Comparison of ENCODE assay signal across 8 mouse cellular contexts in genomic region chr3:141931372-141932092, GRCm38 (mm10).
A peak's percentile ranks its signal among the peaks of the same experiment; 100 is the strongest.
DNase-seq lines count a peak whose midpoint lies in the region; ATAC-seq and TF ChIP-seq lines count a peak whose summit lies in the region.

No protein-coding gene starts in this region.

- TF ChIP-seq POLR2A in thymus, adult 2 months (IDR thresholded peaks at IDR 0.05; ENCODE audit: control insufficient read depth, extremely low read depth, insufficient read depth, low read length, poor library complexity) = no peak

- no peaks in the 10 kb centered on the region for H3K27me3 ChIP-seq in heart, embryonic 10.5 days (ENCODE audit: insufficient read depth, poor library complexity, severe bottlenecking)
- no peaks in the 10 kb centered on the region for H3K27me3 ChIP-seq in E14TG2a.4 (ENCODE audit: insufficient read depth, low read length)
- H3K27me3 ChIP-seq in hindbrain, embryonic 16.5 days (replicated peaks; ENCODE audit: control insufficient read depth, insufficient read depth, low read length) = no peaks in the 10 kb centered on the region
- H3K27me3 ChIP-seq in thymus, adult 2 months (ENCODE audit: control insufficient read depth, insufficient read depth, low read length) = no peaks in the 10 kb centered on the region

- H3K9me3 ChIP-seq in heart, embryonic 10.5 days = no peaks in the 10 kb centered on the region
- H3K9me3 ChIP-seq in E14TG2a.4 (ENCODE audit: low read length) = no peaks in the 10 kb centered on the region
- H3K9me3 ChIP-seq in hindbrain, embryonic 16.5 days (ENCODE audit: control insufficient read depth, low read length) = no peaks in the 10 kb centered on the region

- ATAC-seq in hindbrain, embryonic 16.5 days = peak; percentile 75
- 0 out of 2 replicates have a peak, but pooled peaks have one; percentile 20 for ATAC-seq in megakaryocyte, adult 5-6 weeks (ENCODE audit: poor library complexity, severe bottlenecking)

- DNase-seq in heart, embryonic 10.5 days (ENCODE audit: low spot score) = peak; percentile 77
- DNase-seq in heart, postnatal 36 days = no peak
- peak; percentile 78 for DNase-seq in embryo, embryonic 11 days
- DNase-seq in right cerebral cortex, postnatal 4 days = peak; percentile 20
- DNase-seq in thymus, adult 2 months = no peak

- peak overlapping the region; percentile 50 for H3K4me3 ChIP-seq in heart, embryonic 10.5 days
- H3K4me3 ChIP-seq in E14TG2a.4 (replicated peaks; ENCODE audit: low read length) = peak overlapping the region; percentile 58
- peak overlapping the region; percentile 25 for H3K4me3 ChIP-seq in hindbrain, embryonic 16.5 days (ENCODE audit: low read length)
- no peak overlapping the region for H3K4me3 ChIP-seq in thymus, adult 2 months (ENCODE audit: control insufficient read depth, insufficient read depth, low read length)

- no peaks in the 10 kb centered on the region for H3K36me3 ChIP-seq in heart, embryonic 10.5 days
- no peaks in the 10 kb centered on the region for H3K36me3 ChIP-seq in E14TG2a.4 (ENCODE audit: insufficient read depth, low read length)
- no peaks in the 10 kb centered on the region for H3K36me3 ChIP-seq in hindbrain, embryonic 16.5 days (ENCODE audit: control insufficient read depth, insufficient read depth, low read length)
- no peaks in the 10 kb centered on the region for H3K36me3 ChIP-seq in thymus, adult 2 months (ENCODE audit: control insufficient read depth, insufficient read depth, low read length)

- TF ChIP-seq CTCF in E14TG2a.4 (conservative IDR thresholded peaks at IDR 0.05; ENCODE audit: low read length) = no peak
- no peak for TF ChIP-seq CTCF in thymus, adult 2 months (IDR thresholded peaks at IDR 0.05; ENCODE audit: borderline replicate concordance, control insufficient read depth, extremely low read depth, insufficient read depth, low read length, poor library complexity)

- peaks cover 13% of the 10 kb centered on the region; the same call in 1 of the 2 replicates for H3K4me1 ChIP-seq in heart, embryonic 10.5 days
- peaks cover 30% of the 10 kb centered on the region for H3K4me1 ChIP-seq in E14TG2a.4 (replicated peaks; ENCODE audit: low read depth, low read length)
- H3K4me1 ChIP-seq in hindbrain, embryonic 16.5 days (ENCODE audit: control insufficient read depth, insufficient read depth, low read depth, low read length) = peaks cover 7% of the 10 kb centered on the region
- H3K4me1 ChIP-seq in thymus, adult 2 months (replicated peaks; ENCODE audit: control insufficient read depth, insufficient read depth, low read length) = no peaks in the 10 kb centered on the region

- H3K9ac ChIP-seq in hindbrain, embryonic 16.5 days (ENCODE audit: low read depth, low read length) = peak overlapping the region; percentile 48

- 5% methylated on average over 10 of the region's 10 CpGs for WGBS in heart, embryonic 10.5 days
- 5% methylated on average over 10 of the region's 10 CpGs for WGBS in hindbrain, embryonic 16.5 days
- 14% methylated on average over 10 of the region's 10 CpGs for WGBS in thymus, adult 2 months

- H3K4me2 ChIP-seq in hindbrain, embryonic 16.5 days (ENCODE audit: low read length) = peak overlapping the region; percentile 48

- peak overlapping the region; percentile 67 for H3K27ac ChIP-seq in heart, embryonic 10.5 days
- H3K27ac ChIP-seq in hindbrain, embryonic 16.5 days (ENCODE audit: low read depth, low read length) = peak overlapping the region; percentile 61
- H3K27ac ChIP-seq in thymus, adult 2 months (ENCODE audit: control insufficient read depth, insufficient read depth, low read length) = no peak overlapping the region

- intact Hi-C loops in heart, postnatal 36 days (cut with DNase I) = no loop called here

Comparison
In these comparisons a context has a peak if more than half of its experiments do, and no peak if none do; other contexts are left out.
1. DNase-seq: peak in heart, embryonic 10.5 days (single experiment), embryo, embryonic 11 days (single experiment) and right cerebral cortex, postnatal 4 days (single experiment); none in heart, postnatal 36 days (0 of 2) and thymus, adult 2 months (single experiment).